Mouse (Mus musculus): ENCODE data around the gene Acadvl.
A peak's percentile ranks its signal among the peaks of the same experiment; 100 is the strongest.

DNA sequence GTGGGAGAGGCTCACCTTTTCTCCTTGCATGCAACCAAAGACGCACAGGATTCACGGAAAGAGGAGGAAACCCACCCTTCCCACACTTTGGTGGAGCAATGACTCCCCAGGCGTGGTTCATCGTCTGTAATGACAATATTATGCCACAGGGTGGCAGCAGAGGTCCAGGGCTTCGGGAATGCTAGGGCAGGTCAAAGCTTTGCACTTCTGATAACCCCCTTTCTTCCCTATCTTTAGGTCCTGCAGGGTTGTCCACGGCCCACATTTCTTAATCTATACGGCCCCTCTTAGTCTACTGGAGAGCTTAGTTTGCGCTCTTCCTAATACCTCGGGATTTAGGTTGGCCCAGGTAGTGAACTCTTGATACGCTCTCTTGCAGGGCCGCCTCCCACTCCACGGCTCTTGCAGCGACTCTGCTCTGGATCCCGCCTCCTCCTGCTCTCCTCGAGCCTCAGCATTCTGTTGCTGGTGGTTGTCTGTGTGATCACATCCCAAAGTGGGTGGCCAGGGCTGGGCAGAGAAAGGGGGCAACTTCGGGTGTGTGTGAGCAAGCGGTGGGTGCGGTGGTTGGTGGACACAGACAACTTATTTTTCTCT is 40.5 kb upstream of the Acadvl start:
- peak; percentile 95 for TF ChIP-seq CTCF (IDR thresholded peaks at IDR 0.05; ENCODE audit: borderline replicate concordance, insufficient read depth, low read depth, low read length)
- no peak for TF ChIP-seq POLR2A (IDR thresholded peaks at IDR 0.05; ENCODE audit: borderline replicate concordance, insufficient read depth, low read length)
